Mouse (Mus musculus) lung, postnatal 0 days (tissue): ENCODE measurements at regions not wholly inside any gene's neighbourhood (a gene's known extent, or its start where the extent isn't known, plus 50 kb on each side); places are given as distances from the start of the nearest gene placed in this dataset.

Source experiments
- ATAC-seq: fragments of 200-750 bp; cut with Nextera tagmentation; 2 replicates; pipeline ENCODE4 v1.8.0; 2017; ENCODE audit warnings: moderate library complexity
- DNase-seq: peaks from one replicate; pipeline ENCODE4 v3.0.0-alpha.2; 2016; ENCODE audit warnings: low spot score
- H3K27ac ChIP-seq: fragments of 300-500 bp; sonication (generic); 2 replicates; pipeline ENCODE4 v1.5.1; 2014; ENCODE audit warnings: antibody characterized with exemption, mild to moderate bottlenecking, low read length, mixed read lengths
- H3K27me3 ChIP-seq: fragments of 300-500 bp; sonication (generic); replicated peaks from 2 replicates; pipeline ENCODE4 v1.6.1; 2014; ENCODE audit warnings: low read length, mixed read lengths; ENCODE audit not compliant: insufficient read depth
- H3K36me3 ChIP-seq: fragments of 300-500 bp; sonication (generic); 2 replicates; pipeline ENCODE4 v1.6.1; 2014; ENCODE audit warnings: low read length, mixed read lengths; ENCODE audit not compliant: insufficient read depth
- H3K4me1 ChIP-seq: fragments of 300-500 bp; sonication (generic); 2 replicates; pipeline ENCODE4 v1.6.1; 2014; ENCODE audit warnings: antibody characterized with exemption, low read depth, low read length, mixed read lengths; ENCODE audit not compliant: insufficient read depth
- H3K4me2 ChIP-seq: fragments of 300-500 bp; sonication (generic); replicated peaks from 2 replicates; pipeline ENCODE4 v1.6.1; 2014; ENCODE audit warnings: low read depth, mild to moderate bottlenecking, low read length, moderate library complexity, mixed read lengths
- H3K4me3 ChIP-seq: fragments of 300-500 bp; sonication (generic); 2 replicates; pipeline ENCODE4 v1.5.1; 2014; ENCODE audit warnings: low read depth, low read length
- H3K9ac ChIP-seq: fragments of 300-500 bp; sonication (generic); replicated peaks from 2 replicates; pipeline ENCODE4 v1.6.1; 2014; ENCODE audit warnings: low read depth, mild to moderate bottlenecking
- H3K9me3 ChIP-seq: fragments of 300-500 bp; sonication (generic); 2 replicates; pipeline ENCODE4 v1.6.1; 2016; ENCODE audit warnings: low read length, mixed read lengths
- CTCF ChIP-seq: IDR thresholded peaks from 2 replicates; pipeline ENCODE4 v1.5.1; 2016; ENCODE audit warnings: antibody characterized with exemption, mild to moderate bottlenecking
- EP300 ChIP-seq: IDR thresholded peaks from 2 replicates; pipeline ENCODE4 v1.6.1; 2016; ENCODE audit warnings: antibody characterized with exemption, mild to moderate bottlenecking, control low read depth
- WGBS: fragments of 180-500 bp; shearing (Covaris S2); extraction: QIAGEN DNeasy Blood & Tissue Kit; methylation state at CpG from one replicate; pipeline ENCODE4 v1.1.7; 2014; 5-methylcytosine and 5-hydroxymethylcytosine counted together

DNA sequence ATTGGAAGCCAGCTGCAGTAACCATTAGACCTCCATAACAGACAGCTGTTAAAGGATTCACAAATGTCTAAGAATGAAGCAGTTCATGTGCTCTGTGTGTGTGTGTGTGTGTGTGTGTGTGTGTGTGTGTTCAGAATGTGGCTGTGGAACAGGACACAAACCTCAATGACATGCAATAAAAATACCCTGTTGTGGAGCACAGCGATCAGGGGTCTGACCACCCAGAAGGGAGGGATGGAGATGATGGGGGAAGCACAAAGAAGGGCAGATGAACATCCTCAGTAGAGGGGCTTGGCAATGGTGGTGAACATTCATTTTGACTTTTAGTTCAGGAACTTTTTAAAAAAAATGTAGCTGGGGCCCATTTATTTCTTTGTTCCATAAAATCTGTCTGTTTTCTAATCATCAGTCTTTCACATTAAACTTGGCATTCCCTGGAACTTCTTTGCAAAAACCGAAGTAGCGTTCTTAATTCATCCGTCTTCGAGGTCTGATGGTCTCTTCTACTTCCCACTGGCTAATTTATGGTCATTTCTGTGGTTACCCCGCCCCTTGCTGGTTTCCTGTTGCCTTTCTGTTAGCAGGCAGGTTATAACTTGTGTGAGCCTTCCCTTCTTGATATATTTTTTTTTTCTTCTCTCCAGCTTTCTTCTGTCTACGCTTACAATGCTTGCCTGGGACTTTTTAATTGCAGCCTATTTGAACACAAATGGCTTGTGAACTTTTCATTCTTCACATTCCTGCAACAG lies 165.6 kb downstream of the Usp46 start:
- 47% methylated on average over 7 of the region's 7 CpGs for WGBS
- no peak overlapping the region for H3K4me2 ChIP-seq
- no peaks in the 10 kb centered on the region for H3K27me3 ChIP-seq
- H3K9ac ChIP-seq = no peak overlapping the region
- no peak overlapping the region for H3K4me3 ChIP-seq
- no peak overlapping the region for H3K27ac ChIP-seq
- peak; percentile 19 for DNase-seq
- TF ChIP-seq EP300 = no peak
- TF ChIP-seq CTCF = no peak
- ATAC-seq = no peak
- no peaks in the 10 kb centered on the region for H3K9me3 ChIP-seq
- H3K4me1 ChIP-seq = no peaks in the 10 kb centered on the region
- H3K36me3 ChIP-seq = no peaks in the 10 kb centered on the region

DNA sequence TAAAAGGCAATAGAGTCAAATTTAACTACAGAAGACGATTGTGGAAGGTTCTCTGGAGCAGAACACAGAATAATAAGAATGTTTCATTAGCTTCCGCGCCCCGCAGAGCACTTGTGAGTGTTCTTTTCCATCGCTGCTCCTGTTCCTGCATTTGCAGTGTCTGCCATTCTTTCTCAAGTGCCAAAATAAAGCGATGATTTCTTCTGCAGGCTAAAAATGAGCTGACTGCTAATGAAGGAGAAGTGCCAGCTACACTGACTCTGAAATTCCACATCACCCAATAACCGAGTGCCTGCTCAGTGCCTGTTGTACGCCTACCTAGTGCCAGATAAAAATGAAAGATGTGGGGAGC lies 165.0 kb downstream of the Usp46 start:
- no peaks in the 10 kb centered on the region for H3K36me3 ChIP-seq
- DNase-seq (peak; percentile 8), ATAC-seq (no peak)
- no peak overlapping the region for H3K4me2 ChIP-seq
- H3K4me1 ChIP-seq = no peaks in the 10 kb centered on the region
- 42% methylated on average over 8 of the region's 8 CpGs for WGBS
- no peak for TF ChIP-seq CTCF
- TF ChIP-seq EP300 = no peak
- no peak overlapping the region for H3K9ac ChIP-seq
- H3K4me3 ChIP-seq = no peak overlapping the region
- H3K27me3 ChIP-seq = no peaks in the 10 kb centered on the region
- no peaks in the 10 kb centered on the region for H3K9me3 ChIP-seq
- H3K27ac ChIP-seq = no peak overlapping the region

DNA sequence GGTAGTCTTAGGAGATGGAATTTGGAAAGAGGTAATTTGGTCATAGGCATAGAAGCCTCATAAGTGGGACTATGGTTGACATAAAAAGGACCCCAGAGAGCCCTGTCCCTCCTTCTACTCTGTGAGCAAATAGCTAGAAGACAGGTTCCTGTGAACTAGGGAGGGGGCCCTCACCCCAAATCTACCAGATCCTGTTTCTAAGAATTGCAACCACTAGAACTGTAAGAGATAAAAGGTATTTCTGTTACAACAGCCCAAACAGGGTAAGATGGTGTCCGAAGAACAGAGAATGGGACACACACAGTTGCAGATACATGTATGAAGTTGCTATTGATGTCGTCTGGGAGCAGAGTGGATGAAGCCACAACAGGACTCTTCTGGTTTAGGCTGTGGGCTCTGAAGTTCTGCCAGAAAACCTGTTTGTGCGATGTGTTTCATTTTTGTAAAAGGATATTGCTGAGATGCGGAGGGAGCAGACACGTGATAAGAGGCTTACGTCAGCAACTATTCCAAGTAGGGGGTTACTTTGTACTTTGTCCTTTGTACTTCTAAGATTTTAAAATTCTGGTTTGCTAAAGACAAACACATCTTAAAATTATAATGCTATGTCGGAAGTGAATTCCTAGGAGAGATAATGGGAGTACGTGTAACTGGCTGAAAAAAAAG lies 164.0 kb downstream of the Usp46 start:
- Histone ChIP-seq H3K4me2 (no peak overlapping the region), H3K4me1 (no peaks in the 10 kb centered on the region), H3K36me3 (no peaks in the 10 kb centered on the region), H3K4me3 (no peak overlapping the region), H3K9ac (no peak overlapping the region), H3K27me3 (no peaks in the 10 kb centered on the region), H3K9me3 (no peaks in the 10 kb centered on the region), H3K27ac (no peak overlapping the region)
- TF ChIP-seq CTCF = no peak
- TF ChIP-seq EP300 = no peak
- no peak for ATAC-seq
- no peak for DNase-seq
- WGBS = 79% methylated on average over 8 of the region's 8 CpGs

DNA sequence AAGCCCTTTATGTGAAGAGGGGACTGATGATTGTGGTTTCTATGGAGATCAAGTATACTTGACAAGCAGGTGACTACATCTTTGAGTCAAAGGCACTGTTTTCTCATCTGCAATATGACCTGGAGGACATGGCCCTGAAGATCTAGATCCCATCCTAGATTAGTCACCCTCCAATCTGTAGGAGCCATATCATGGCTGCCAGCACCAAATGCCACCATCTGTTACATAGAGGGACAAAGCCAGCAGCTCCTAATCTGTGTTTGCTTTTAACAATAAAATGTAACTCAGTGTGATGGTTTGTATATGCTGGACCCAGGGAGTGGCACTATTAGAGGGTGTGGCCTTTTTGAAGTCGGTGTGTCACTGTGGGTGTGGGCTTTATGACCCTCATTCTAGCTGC lies 156.1 kb downstream of the Usp46 start:
- DNase-seq (no peak), ATAC-seq (no peak)
- TF ChIP-seq EP300 = no peak
- no peak for TF ChIP-seq CTCF
- Histone ChIP-seq H3K9ac (no peak overlapping the region), H3K9me3 (no peaks in the 10 kb centered on the region), H3K27me3 (no peaks in the 10 kb centered on the region), H3K36me3 (no peaks in the 10 kb centered on the region), H3K4me1 (no peaks in the 10 kb centered on the region), H3K27ac (no peak overlapping the region), H3K4me3 (no peak overlapping the region), H3K4me2 (no peak overlapping the region)
- WGBS = 57% methylated on average over 1 of the region's 1 CpGs

DNA sequence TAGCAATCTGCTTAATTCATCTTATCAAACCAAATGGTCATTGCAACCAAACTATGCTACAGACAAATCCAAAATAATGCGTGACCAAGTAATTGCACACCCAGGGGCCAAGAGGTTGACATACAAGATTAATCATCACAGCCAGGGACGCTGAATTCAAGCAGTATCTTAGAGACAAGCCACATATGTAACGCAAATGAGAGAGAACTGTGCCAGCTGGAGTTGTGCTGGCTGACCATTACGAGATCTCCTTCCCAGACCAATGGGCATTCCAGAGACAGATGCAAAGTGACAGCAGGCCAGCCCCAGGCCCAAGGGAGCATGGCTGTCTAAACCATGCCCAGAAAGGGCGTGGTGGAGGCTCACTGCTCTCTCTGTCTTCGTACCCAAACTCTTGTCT lies 155.1 kb downstream of the Usp46 start:
- no peaks in the 10 kb centered on the region for H3K9me3 ChIP-seq
- H3K4me3 ChIP-seq = no peak overlapping the region
- H3K4me1 ChIP-seq = no peaks in the 10 kb centered on the region
- no peak overlapping the region for H3K9ac ChIP-seq
- no peak overlapping the region for H3K27ac ChIP-seq
- DNase-seq (peak; percentile 71), ATAC-seq (peak; percentile 90)
- H3K36me3 ChIP-seq = no peaks in the 10 kb centered on the region
- H3K4me2 ChIP-seq = no peak overlapping the region
- no peaks in the 10 kb centered on the region for H3K27me3 ChIP-seq
- WGBS = 46% methylated on average over 6 of the region's 6 CpGs
- no peak for TF ChIP-seq EP300
- TF ChIP-seq CTCF = no peak

DNA sequence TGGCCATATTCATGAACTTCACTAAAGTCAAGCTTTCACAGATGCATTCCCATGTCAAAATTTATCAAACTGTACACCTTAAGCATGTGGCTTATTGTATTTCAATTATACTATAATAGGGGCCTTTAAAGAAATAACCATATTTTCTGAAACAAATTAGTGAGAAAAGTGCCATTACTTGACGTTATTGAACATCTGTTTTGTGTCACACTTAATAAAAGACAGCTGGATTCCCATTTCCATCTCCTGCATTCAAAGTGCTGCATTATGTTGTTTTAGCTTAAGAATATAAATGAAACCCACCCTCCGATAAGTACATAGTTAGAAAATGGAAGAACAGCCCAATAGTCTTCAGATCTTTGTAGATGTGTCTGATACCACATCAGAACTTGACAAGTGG lies 150.2 kb downstream of the Usp46 start:
- Histone ChIP-seq H3K4me2 (no peak overlapping the region), H3K9me3 (no peaks in the 10 kb centered on the region), H3K27ac (no peak overlapping the region), H3K4me3 (no peak overlapping the region), H3K4me1 (no peaks in the 10 kb centered on the region), H3K27me3 (no peaks in the 10 kb centered on the region), H3K9ac (no peak overlapping the region), H3K36me3 (no peaks in the 10 kb centered on the region)
- DNase-seq = no peak
- no peak for ATAC-seq
- no peak for TF ChIP-seq CTCF
- no peak for TF ChIP-seq EP300
- 65% methylated on average over 2 of the region's 2 CpGs for WGBS
